Mouse (Mus musculus): ENCODE results near the gene Zic1. TPM values are rescaled to one million over a fixed set of nuclear protein-coding genes. Genes with fewer than 3 reads are reported as not detected.

Zic1 gene
- total RNA-seq, 1 experiment, result 0.36 TPM

- no peak for DNase-seq (ENCODE audit: low read depth, low spot score)
- Histone ChIP-seq H3K4me3 (ENCODE audit: insufficient read depth in 1 of 2, low read depth in 1 of 2, low read length in 2 of 2, poor library complexity in 1 of 2, severe bottlenecking in 1 of 2) (no peak overlapping the region; a peak in 1 of 4 replicates), H3K36me3 (ENCODE audit: control insufficient read depth, insufficient read depth, low read length, poor library complexity, severe bottlenecking) (no peaks in the 10 kb centered on the region), H3K27ac (ENCODE audit: insufficient read depth, low read depth, low read length, poor library complexity, severe bottlenecking) (no peak overlapping the region), H3K9me3 (ENCODE audit: control insufficient read depth, insufficient read depth, low read depth, low read length) (no peaks in the 10 kb centered on the region), H3K4me1 (ENCODE audit: control insufficient read depth in 2 of 2, insufficient read depth in 2 of 2, low read length in 2 of 2, poor library complexity in 1 of 2) (peaks cover 0 to 2% of the 10 kb centered on the region in 2 experiments; a peak in 1 of 4 replicates), H3K9ac (ENCODE audit: insufficient read depth, low read depth, low read length, poor library complexity, severe bottlenecking) (no peak overlapping the region)
- TF ChIP-seq HCFC1 (IDR thresholded peaks at IDR 0.05; ENCODE audit: borderline replicate concordance, insufficient read depth, low read length), result no peak
- in situ Hi-C loops (cut with MboI; ENCODE audit: low sequenced_read_pairs in 2 of 2, unreplicated experiment in 2 of 2), result no loop called here
Observed at GRCm38 (mm10) chr9:91405753-91406178, 40.2 kb upstream of the Zic1 start.

GRCm38 (mm10) chr9:91404905-91405752 lies 39.5 kb upstream of the Zic1 start:
- Histone ChIP-seq H3K9ac (ENCODE audit: insufficient read depth, low read depth, low read length, poor library complexity, severe bottlenecking) (no peak overlapping the region), H3K36me3 (ENCODE audit: control insufficient read depth, insufficient read depth, low read length, poor library complexity, severe bottlenecking) (no peaks in the 10 kb centered on the region), H3K4me3 (ENCODE audit: insufficient read depth in 1 of 2, low read depth in 1 of 2, low read length in 2 of 2, poor library complexity in 1 of 2, severe bottlenecking in 1 of 2) (no peak overlapping the region), H3K4me1 (ENCODE audit: control insufficient read depth in 2 of 2, insufficient read depth in 2 of 2, low read length in 2 of 2, poor library complexity in 1 of 2) (peaks cover 0 to 2% of the 10 kb centered on the region in 2 experiments; a peak in 1 of 4 replicates), H3K9me3 (ENCODE audit: control insufficient read depth, insufficient read depth, low read depth, low read length) (no peaks in the 10 kb centered on the region), H3K27ac (ENCODE audit: insufficient read depth, low read depth, low read length, poor library complexity, severe bottlenecking) (no peak overlapping the region)
- no peak for DNase-seq (ENCODE audit: low read depth, low spot score)
- no peak for TF ChIP-seq HCFC1 (IDR thresholded peaks at IDR 0.05; ENCODE audit: borderline replicate concordance, insufficient read depth, low read length)
- no peak for TF ChIP-seq MAFK (IDR thresholded peaks at IDR 0.05; ENCODE audit: insufficient read depth, low read depth, low read length)
- no peak for TF ChIP-seq ZNF384 (IDR thresholded peaks at IDR 0.05; ENCODE audit: low read depth, low read length)
- no peak for TF ChIP-seq CHD2 (IDR thresholded peaks at IDR 0.05; ENCODE audit: low read depth, low read length)
- TF ChIP-seq ZC3H11A (IDR thresholded peaks at IDR 0.05; ENCODE audit: borderline replicate concordance, low read depth, low read length), result no peak
- in situ Hi-C loops (cut with MboI; ENCODE audit: low sequenced_read_pairs in 2 of 2, unreplicated experiment in 2 of 2), result no loop called here

GRCm38 (mm10) chr9:91404229-91404628 lies 38.6 kb upstream of the Zic1 start:
- in situ Hi-C loops (cut with MboI; ENCODE audit: low sequenced_read_pairs in 2 of 2, unreplicated experiment in 2 of 2), result no loop called here
- H3K36me3 ChIP-seq (ENCODE audit: control insufficient read depth, insufficient read depth, low read length, poor library complexity, severe bottlenecking), result no peaks in the 10 kb centered on the region
- H3K9ac ChIP-seq (ENCODE audit: insufficient read depth, low read depth, low read length, poor library complexity, severe bottlenecking), result no peak overlapping the region
- no peaks in the 10 kb centered on the region for H3K9me3 ChIP-seq (ENCODE audit: control insufficient read depth, insufficient read depth, low read depth, low read length)
- DNase-seq (ENCODE audit: low read depth, low spot score), result no peak
- no peak overlapping the region for H3K4me3 ChIP-seq (ENCODE audit: insufficient read depth in 1 of 2, low read depth in 1 of 2, low read length in 2 of 2, poor library complexity in 1 of 2, severe bottlenecking in 1 of 2)
- H3K4me1 ChIP-seq (ENCODE audit: control insufficient read depth in 2 of 2, insufficient read depth in 2 of 2, low read length in 2 of 2, poor library complexity in 1 of 2), result peaks cover 0 to 2% of the 10 kb centered on the region in 2 experiments; a peak in 1 of 4 replicates
- no peak overlapping the region for H3K27ac ChIP-seq (ENCODE audit: insufficient read depth, low read depth, low read length, poor library complexity, severe bottlenecking)
- TF ChIP-seq ZC3H11A (IDR thresholded peaks at IDR 0.05; ENCODE audit: borderline replicate concordance, low read depth, low read length) (no peak), CHD2 (IDR thresholded peaks at IDR 0.05; ENCODE audit: low read depth, low read length) (no peak), HCFC1 (IDR thresholded peaks at IDR 0.05; ENCODE audit: borderline replicate concordance, insufficient read depth, low read length) (no peak), MAFK (IDR thresholded peaks at IDR 0.05; ENCODE audit: insufficient read depth, low read depth, low read length) (no peak), ZNF384 (IDR thresholded peaks at IDR 0.05; ENCODE audit: low read depth, low read length) (no peak)

- in situ Hi-C loops (cut with MboI; ENCODE audit: low sequenced_read_pairs in 2 of 2, unreplicated experiment in 2 of 2), result no loop called here
- H3K4me3 ChIP-seq (ENCODE audit: insufficient read depth in 1 of 2, low read depth in 1 of 2, low read length in 2 of 2, poor library complexity in 1 of 2, severe bottlenecking in 1 of 2), result no peak overlapping the region
- no peak for DNase-seq (ENCODE audit: low read depth, low spot score)
- no peak overlapping the region for H3K27ac ChIP-seq (ENCODE audit: insufficient read depth, low read depth, low read length, poor library complexity, severe bottlenecking)
- H3K9ac ChIP-seq (ENCODE audit: insufficient read depth, low read depth, low read length, poor library complexity, severe bottlenecking), result no peak overlapping the region
- H3K9me3 ChIP-seq (ENCODE audit: control insufficient read depth, insufficient read depth, low read depth, low read length), result no peaks in the 10 kb centered on the region
- no peaks in the 10 kb centered on the region for H3K36me3 ChIP-seq (ENCODE audit: control insufficient read depth, insufficient read depth, low read length, poor library complexity, severe bottlenecking)
- peaks cover 0 to 2% of the 10 kb centered on the region in 2 experiments; a peak in 1 of 4 replicates for H3K4me1 ChIP-seq (ENCODE audit: control insufficient read depth in 2 of 2, insufficient read depth in 2 of 2, low read length in 2 of 2, poor library complexity in 1 of 2)
- TF ChIP-seq ZNF384 (IDR thresholded peaks at IDR 0.05; ENCODE audit: low read depth, low read length) (no peak), ZC3H11A (IDR thresholded peaks at IDR 0.05; ENCODE audit: borderline replicate concordance, low read depth, low read length) (no peak), CHD2 (IDR thresholded peaks at IDR 0.05; ENCODE audit: low read depth, low read length) (no peak), MAFK (IDR thresholded peaks at IDR 0.05; ENCODE audit: insufficient read depth, low read depth, low read length) (no peak), HCFC1 (IDR thresholded peaks at IDR 0.05; ENCODE audit: borderline replicate concordance, insufficient read depth, low read length) (no peak)
Observed at GRCm38 (mm10) chr9:91401471-91401870, 35.9 kb upstream of the Zic1 start.

All from ES-E14 (cell line).